In the genomic region with DNA sequence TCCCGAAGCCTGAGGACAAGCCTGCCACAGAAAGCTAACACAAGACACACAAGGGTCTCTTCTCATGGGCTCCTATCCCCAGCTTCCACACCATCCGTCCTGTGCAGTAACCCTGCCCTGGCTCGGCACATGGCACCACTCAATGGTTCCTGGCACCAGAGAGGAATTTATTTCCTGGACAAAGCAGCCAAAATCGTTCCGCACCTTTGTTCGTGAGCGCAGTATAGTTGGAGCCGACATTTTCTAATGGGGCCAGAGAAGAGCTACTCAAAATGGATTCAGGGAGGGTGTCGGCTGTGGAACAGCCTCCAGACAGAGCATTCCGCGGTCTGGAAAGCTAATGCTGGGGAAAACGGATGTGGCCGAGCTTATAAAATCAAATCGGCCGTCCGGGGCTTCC, we compare ENCODE assay signal across 14 mouse cellular contexts. TPM values are rescaled to one million over a fixed set of nuclear protein-coding genes. Genes with fewer than 3 reads are reported as not detected.
DNase-seq lines count a peak whose midpoint lies in the region; ATAC-seq and TF ChIP-seq lines count a peak whose summit lies in the region.
"Had no signal": no experiment of that assay in that cellular context is flagged by ENCODE, and none has a peak within 500 bp of the region (broad histone marks: within the 10 kb centered on the region; RNA-seq: fewer than 3 reads in every experiment).

No protein-coding gene starts in this region.

- 61% methylated on average over 16 of the region's 16 CpGs for WGBS in hindbrain, embryonic 14.5 days
- 77% methylated on average over 16 of the region's 16 CpGs for WGBS in hindbrain, embryonic 12.5 days
- WGBS in forebrain, embryonic 14.5 days = 46% methylated on average over 16 of the region's 16 CpGs
- 56% methylated on average over 16 of the region's 16 CpGs for WGBS in midbrain, postnatal 0 days

- H3K4me3 ChIP-seq in hindbrain, embryonic 14.5 days (replicated peaks; ENCODE audit: low read length) = no peak overlapping the region
- H3K4me3 ChIP-seq in hindbrain, embryonic 12.5 days = no peak overlapping the region
- H3K4me3 ChIP-seq in forebrain, embryonic 14.5 days (ENCODE audit: low read depth, low read length) = no peak overlapping the region
- no peak overlapping the region for H3K4me3 ChIP-seq in midbrain, postnatal 0 days (ENCODE audit: low read depth, low read length)

- no peaks in the 10 kb centered on the region for H3K36me3 ChIP-seq in hindbrain, embryonic 14.5 days (replicated peaks; ENCODE audit: control insufficient read depth, insufficient read depth)
- no peaks in the 10 kb centered on the region for H3K36me3 ChIP-seq in hindbrain, embryonic 12.5 days
- peaks cover 25% of the 10 kb centered on the region; the same call in 1 of the 2 replicates for H3K36me3 ChIP-seq in forebrain, embryonic 14.5 days (ENCODE audit: control insufficient read depth, insufficient read depth, low read length)
- H3K36me3 ChIP-seq in midbrain, postnatal 0 days (ENCODE audit: insufficient read depth, low read length) = no peaks in the 10 kb centered on the region

- peaks cover 93% of the 10 kb centered on the region for H3K27me3 ChIP-seq in hindbrain, embryonic 14.5 days (ENCODE audit: control insufficient read depth, insufficient read depth, low read length)
- peaks cover 100% of the 10 kb centered on the region for H3K27me3 ChIP-seq in hindbrain, embryonic 12.5 days
- H3K27me3 ChIP-seq in forebrain, embryonic 14.5 days (replicated peaks; ENCODE audit: control insufficient read depth, insufficient read depth, low read length) = no peaks in the 10 kb centered on the region; the same call in 1 of the 2 replicates
- H3K27me3 ChIP-seq in midbrain, postnatal 0 days (ENCODE audit: insufficient read depth, low read length) = peaks cover 12% of the 10 kb centered on the region

- DNase-seq in cerebellum, adult 11-12 months = peak; percentile 55
- DNase-seq in cerebellum, adult 11 months = no peak
- DNase-seq in hindbrain, embryonic 14.5 days (ENCODE audit: low spot score) = no peak
- no peak for DNase-seq in forebrain, embryonic 14.5 days (ENCODE audit: low spot score)
- DNase-seq in midbrain, postnatal 0 days (ENCODE audit: low spot score) = peak; percentile 15
- DNase-seq in frontal cortex, postnatal 10 days (ENCODE audit: low spot score in 2 of 2) = no peak
- DNase-seq in urinary bladder, postnatal 10 days (ENCODE audit: low spot score) = no peak
- DNase-seq: kidney, postnatal 25 days; lung, postnatal 14 days; right cerebral cortex, postnatal 4 days; thymus, adult 2 months had no signal

- peaks cover 30% of the 10 kb centered on the region for H3K4me1 ChIP-seq in hindbrain, embryonic 14.5 days (replicated peaks; ENCODE audit: control insufficient read depth, insufficient read depth, low read length)
- peaks cover 55% of the 10 kb centered on the region for H3K4me1 ChIP-seq in hindbrain, embryonic 12.5 days
- peaks cover 32% of the 10 kb centered on the region for H3K4me1 ChIP-seq in forebrain, embryonic 14.5 days (ENCODE audit: control insufficient read depth, insufficient read depth, low read length)
- no peaks in the 10 kb centered on the region for H3K4me1 ChIP-seq in midbrain, postnatal 0 days (ENCODE audit: insufficient read depth, low read length)

- peak overlapping the region; percentile 75 for H3K27ac ChIP-seq in hindbrain, embryonic 14.5 days
- no peak overlapping the region for H3K27ac ChIP-seq in hindbrain, embryonic 12.5 days
- peak overlapping the region; percentile 80 for H3K27ac ChIP-seq in forebrain, embryonic 14.5 days (ENCODE audit: low read depth, low read length)
- H3K27ac ChIP-seq in midbrain, postnatal 0 days (ENCODE audit: low read depth, low read length) = no peak overlapping the region

- no peak for ATAC-seq in hindbrain, embryonic 14.5 days (ENCODE audit: low FRiP score)
- ATAC-seq in hindbrain, embryonic 12.5 days (ENCODE audit: low FRiP score) = no peak
- no peak; the same call in 1 of the 2 replicates for ATAC-seq in forebrain, embryonic 14.5 days
- ATAC-seq in midbrain, postnatal 0 days (ENCODE audit: low FRiP score) = no peak
- ATAC-seq: inflammation-experienced regulatory T-cells, adult 6 months had no signal

- no peak overlapping the region for H3K4me2 ChIP-seq in hindbrain, embryonic 14.5 days (replicated peaks)
- no peak overlapping the region for H3K4me2 ChIP-seq in hindbrain, embryonic 12.5 days (replicated peaks)
- peak overlapping the region; percentile 37 for H3K4me2 ChIP-seq in forebrain, embryonic 14.5 days (ENCODE audit: low read length)
- no peak overlapping the region for H3K4me2 ChIP-seq in midbrain, postnatal 0 days (ENCODE audit: low read depth, low read length, poor library complexity, severe bottlenecking)

- H3K9ac ChIP-seq in hindbrain, embryonic 14.5 days = 0 out of 2 replicates have a peak overlapping the region, but pooled peaks have one; percentile 12
- H3K9ac ChIP-seq in hindbrain, embryonic 12.5 days = no peak overlapping the region
- peak overlapping the region; percentile 54 for H3K9ac ChIP-seq in forebrain, embryonic 14.5 days (ENCODE audit: low read length)
- H3K9ac ChIP-seq in midbrain, postnatal 0 days (replicated peaks; ENCODE audit: low read length, poor library complexity, severe bottlenecking) = no peak overlapping the region

- TF ChIP-seq CTCF in midbrain, postnatal 0 days (IDR thresholded peaks at IDR 0.05) = no peak

- no peaks in the 10 kb centered on the region for H3K9me3 ChIP-seq in hindbrain, embryonic 14.5 days (ENCODE audit: control insufficient read depth, low read length)
- H3K9me3 ChIP-seq in hindbrain, embryonic 12.5 days (replicated peaks) = no peaks in the 10 kb centered on the region
- no peaks in the 10 kb centered on the region for H3K9me3 ChIP-seq in forebrain, embryonic 14.5 days (replicated peaks; ENCODE audit: control insufficient read depth, low read length)
- no peaks in the 10 kb centered on the region for H3K9me3 ChIP-seq in midbrain, postnatal 0 days (ENCODE audit: low read length)
- H3K9me3 ChIP-seq: G1E had no signal

RNA-seq across cellular contexts. Expression of a gene that starts 26.7 kb away (rescaled TPM):
- polyA plus RNA-seq in hindbrain, embryonic 14.5 days (2014; fragmentation: Nextera tagmentation; extraction: Ambion mirVana) = 0.55 and 0.71 TPM in 2 replicates
- 3.0 and 3.6 TPM in 2 replicates for polyA plus RNA-seq in hindbrain, embryonic 12.5 days (2016; fragmentation: Nextera tagmentation; extraction: Ambion mirVana)
- 1.5 and 1.7 TPM in 2 replicates for polyA plus RNA-seq in forebrain, embryonic 14.5 days (2014; fragmentation: Nextera tagmentation; extraction: Ambion mirVana)
- not detected in 2 replicates for total RNA-seq in midbrain, postnatal 0 days (2014; rRNA removed)
- 0.39 and 0.71 TPM in 2 replicates for polyA plus RNA-seq in midbrain, postnatal 0 days (2015; fragmentation: Nextera tagmentation; extraction: Ambion mirVana)

RNA-seq across cellular contexts. Expression of a gene that starts 48.3 kb away (rescaled TPM):
- polyA plus RNA-seq in hindbrain, embryonic 14.5 days (2014; fragmentation: Nextera tagmentation; extraction: Ambion mirVana) = 3.8 and 5.1 TPM in 2 replicates
- 4.6 and 4.9 TPM in 2 replicates for polyA plus RNA-seq in hindbrain, embryonic 12.5 days (2016; fragmentation: Nextera tagmentation; extraction: Ambion mirVana)
- polyA plus RNA-seq in forebrain, embryonic 14.5 days (2014; fragmentation: Nextera tagmentation; extraction: Ambion mirVana) = 2.9 and 3.8 TPM in 2 replicates
- total RNA-seq in midbrain, postnatal 0 days (2014; rRNA removed) = 4.6 and 4.8 TPM in 2 replicates
- 2.0 and 2.8 TPM in 2 replicates for polyA plus RNA-seq in midbrain, postnatal 0 days (2015; fragmentation: Nextera tagmentation; extraction: Ambion mirVana)

RNA-seq across cellular contexts. Expression of a gene that starts 50.6 kb away (rescaled TPM):
- 78.8 and 82.4 TPM in 2 replicates for polyA plus RNA-seq in hindbrain, embryonic 14.5 days (2014; fragmentation: Nextera tagmentation; extraction: Ambion mirVana)
- polyA plus RNA-seq in hindbrain, embryonic 12.5 days (2016; fragmentation: Nextera tagmentation; extraction: Ambion mirVana) = 11.6 and 14.2 TPM in 2 replicates
- polyA plus RNA-seq in forebrain, embryonic 14.5 days (2014; fragmentation: Nextera tagmentation; extraction: Ambion mirVana) = 237 and 318 TPM in 2 replicates
- total RNA-seq in midbrain, postnatal 0 days (2014; rRNA removed) = 40.1 and 62.5 TPM in 2 replicates
- polyA plus RNA-seq in midbrain, postnatal 0 days (2015; fragmentation: Nextera tagmentation; extraction: Ambion mirVana) = 41.7 and 53.7 TPM in 2 replicates

Comparison
In these comparisons a context has a peak if more than half of its experiments do, and no peak if none do; other contexts are left out.
1. DNase-seq: peak in cerebellum, adult 11-12 months (single experiment) and midbrain, postnatal 0 days (single experiment); none in cerebellum, adult 11 months (single experiment), hindbrain, embryonic 14.5 days (single experiment), forebrain, embryonic 14.5 days (single experiment), frontal cortex, postnatal 10 days (0 of 2) and urinary bladder, postnatal 10 days (single experiment).
2. H3K27ac ChIP-seq: peak in hindbrain, embryonic 14.5 days (single experiment) and forebrain, embryonic 14.5 days (single experiment); none in hindbrain, embryonic 12.5 days (single experiment) and midbrain, postnatal 0 days (single experiment).
3. H3K9ac ChIP-seq: peak in hindbrain, embryonic 14.5 days (single experiment) and forebrain, embryonic 14.5 days (single experiment); none in hindbrain, embryonic 12.5 days (single experiment) and midbrain, postnatal 0 days (single experiment).